Mouse (Mus musculus): ENCODE measurements at regions not wholly inside any gene's neighbourhood (a gene's known extent, or its start where the extent isn't known, plus 50 kb on each side); places are given as distances from the start of the nearest gene placed in this dataset.
A peak's percentile ranks its signal among the peaks of the same experiment; 100 is the strongest.

DNA sequence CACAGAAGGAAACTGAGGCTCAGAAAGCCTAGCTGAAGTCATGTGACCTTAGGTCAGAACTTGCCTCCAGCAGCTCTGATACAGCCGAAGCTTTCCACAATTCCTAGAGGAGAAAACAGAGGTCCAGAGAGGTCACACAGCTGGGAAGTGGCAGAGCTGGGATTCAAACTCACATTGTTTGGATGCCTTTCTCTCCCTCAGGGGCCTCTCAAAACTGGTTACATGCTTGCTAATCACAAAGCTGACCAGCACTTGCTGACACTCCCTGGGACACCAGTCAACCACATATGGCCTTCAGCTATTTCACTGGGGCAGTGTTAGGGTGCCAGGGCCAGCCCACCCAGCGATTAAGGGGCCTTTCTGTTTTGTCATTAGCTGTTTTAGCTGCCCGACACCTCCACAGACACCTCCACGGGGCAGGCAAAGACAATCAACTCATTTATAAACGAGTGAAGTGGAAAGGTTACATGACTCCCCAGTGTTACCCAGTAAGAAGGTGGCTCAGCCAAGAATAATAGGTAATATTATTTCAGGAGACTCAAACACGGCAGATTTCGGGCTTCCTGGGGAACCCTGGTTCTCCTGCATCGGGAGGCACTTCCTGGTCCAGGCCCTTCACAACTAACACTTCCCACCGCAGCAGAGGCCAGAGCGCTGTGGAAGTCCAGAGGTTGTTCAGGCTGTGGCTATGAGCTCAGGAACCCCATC is 71.4 kb downstream of the 2410131K14Rik start:
- no peak for DNase-seq (ENCODE audit: low read depth, low spot score)

DNA sequence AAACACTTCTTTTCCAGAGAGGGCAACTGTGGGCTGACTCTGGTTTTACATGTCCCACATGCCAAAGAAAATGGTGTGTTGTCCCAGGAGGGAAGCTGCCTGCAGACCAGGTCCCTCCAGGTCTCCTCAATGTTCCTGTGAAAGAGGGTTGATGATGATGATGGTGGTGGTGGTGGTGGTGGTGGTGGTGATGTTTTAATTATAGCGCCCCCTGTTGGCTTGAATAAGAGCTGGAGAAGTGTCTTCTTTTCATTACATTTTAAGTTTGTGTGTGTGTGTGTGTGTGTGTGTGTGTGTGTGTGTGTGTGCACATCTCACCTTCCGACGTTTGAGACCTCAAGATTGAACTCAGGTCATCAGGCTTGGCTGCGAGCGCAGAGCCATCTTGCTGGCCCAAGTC is 73.0 kb downstream of the 2410131K14Rik start:
- no peak for DNase-seq (ENCODE audit: low read depth, low spot score)

DNA sequence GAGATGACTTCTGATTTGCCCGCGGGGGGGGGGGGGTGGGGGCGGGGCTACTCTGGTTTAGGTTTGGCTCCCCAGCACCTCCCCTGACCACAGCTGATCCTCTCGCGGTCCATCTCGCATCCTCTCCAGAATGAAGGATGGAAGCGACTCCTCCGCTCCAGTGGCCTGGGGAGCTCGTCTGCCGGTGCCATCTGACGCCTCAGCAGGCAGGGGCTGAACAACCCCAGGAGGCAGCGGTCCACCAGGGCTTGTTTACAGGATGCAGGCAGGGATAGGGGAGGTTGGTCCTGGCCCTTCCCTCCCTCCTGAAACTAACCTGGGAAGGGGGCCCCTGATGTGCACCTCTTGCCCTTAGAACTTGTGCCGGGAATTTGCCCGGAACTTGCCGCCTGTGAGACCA is 73.9 kb downstream of the 2410131K14Rik start:
- DNase-seq (ENCODE audit: low read depth, low spot score), result no peak

DNA sequence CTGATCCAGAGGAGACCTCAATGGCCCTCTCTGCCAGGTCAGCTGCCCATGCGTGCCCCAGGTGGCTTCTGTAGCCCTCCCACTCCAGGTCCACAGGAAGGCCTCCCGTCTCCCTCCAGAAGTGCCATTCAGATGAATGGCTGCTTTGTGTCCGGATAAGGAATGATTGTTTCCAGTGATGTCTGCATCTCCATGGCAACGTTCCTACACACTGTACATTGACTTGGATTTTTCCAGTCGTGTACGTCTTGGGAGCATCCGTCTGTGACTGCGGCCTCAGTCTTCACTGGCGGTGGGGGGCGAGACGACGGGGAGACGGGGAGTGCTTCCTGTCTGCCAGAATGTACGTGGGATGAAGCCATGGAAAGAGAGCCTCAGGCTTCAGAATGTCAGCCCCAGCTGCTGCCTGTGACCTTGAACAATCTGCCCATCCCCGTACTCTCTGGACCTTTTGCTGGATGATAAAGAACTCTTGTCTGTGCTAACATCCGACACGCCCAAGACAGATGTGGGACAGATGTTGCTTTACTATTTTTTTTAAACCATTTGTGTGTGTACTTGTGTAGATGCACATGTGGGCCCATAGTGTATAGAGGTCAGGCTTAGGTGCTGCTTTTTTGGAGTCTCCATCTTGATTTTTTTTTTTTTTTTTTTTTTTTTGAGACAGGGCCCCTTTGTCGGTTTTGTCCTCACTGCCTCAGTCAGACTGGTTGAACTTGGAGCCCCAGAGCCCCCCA is 76.9 kb downstream of the 2410131K14Rik start:
- no peak for DNase-seq (ENCODE audit: low read depth, low spot score)

DNA sequence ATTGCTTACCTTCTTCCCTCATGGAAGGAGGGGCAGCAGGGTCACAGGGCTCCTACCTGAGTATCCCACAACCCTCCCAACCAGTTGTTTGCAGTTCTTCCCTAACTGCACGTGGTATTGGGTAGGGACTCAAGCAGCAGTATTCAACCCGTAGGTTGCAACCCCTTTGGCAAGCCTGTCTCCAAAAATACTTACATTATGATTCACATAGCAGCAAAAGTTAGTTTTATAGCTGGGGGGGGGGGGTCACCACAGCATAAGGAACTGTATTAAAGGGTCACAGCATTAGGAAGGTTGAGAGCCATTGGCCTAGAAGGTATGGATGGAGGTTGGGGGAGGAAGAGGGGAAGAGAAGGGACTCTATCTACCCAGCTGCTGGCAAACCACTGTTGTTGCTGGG is 78.1 kb downstream of the 2410131K14Rik start:
- no peak for DNase-seq (ENCODE audit: low read depth, low spot score)

DNA sequence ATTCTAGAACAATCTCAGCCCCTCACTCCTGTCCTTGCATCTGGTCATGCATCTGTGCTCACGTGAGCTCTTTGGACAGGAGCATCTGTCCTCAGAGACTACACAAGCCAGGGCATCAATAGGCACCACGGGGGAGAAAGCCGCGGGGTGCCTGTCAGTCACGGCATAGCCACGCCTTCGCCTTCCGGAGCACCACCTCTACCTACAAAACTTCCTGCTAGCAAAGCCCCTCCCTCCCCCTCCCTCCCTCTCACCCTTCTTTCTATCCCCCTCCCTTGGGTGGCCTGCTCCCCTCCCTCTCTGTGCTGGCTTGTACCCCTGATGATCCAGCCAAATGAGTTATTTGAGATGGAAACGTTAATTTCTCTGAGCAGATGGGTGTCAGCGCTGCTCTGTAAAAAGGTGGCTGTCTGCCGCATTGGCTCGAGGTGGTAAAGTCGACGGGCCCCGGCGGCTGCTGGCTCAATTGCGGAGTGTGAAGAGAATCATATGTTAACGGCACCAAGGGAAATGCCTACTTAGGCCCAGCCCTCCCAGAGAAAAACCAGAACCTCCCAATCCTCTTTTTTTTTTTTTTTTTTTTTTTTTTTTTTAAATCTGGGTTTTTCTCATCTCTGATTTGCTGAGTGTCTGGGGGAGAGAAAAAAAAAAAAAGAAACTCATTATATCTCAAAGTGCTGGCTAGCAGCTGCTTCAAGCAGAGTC is 82.0 kb downstream of the 2410131K14Rik start:
- no peak for DNase-seq (ENCODE audit: low read depth, low spot score)

DNA sequence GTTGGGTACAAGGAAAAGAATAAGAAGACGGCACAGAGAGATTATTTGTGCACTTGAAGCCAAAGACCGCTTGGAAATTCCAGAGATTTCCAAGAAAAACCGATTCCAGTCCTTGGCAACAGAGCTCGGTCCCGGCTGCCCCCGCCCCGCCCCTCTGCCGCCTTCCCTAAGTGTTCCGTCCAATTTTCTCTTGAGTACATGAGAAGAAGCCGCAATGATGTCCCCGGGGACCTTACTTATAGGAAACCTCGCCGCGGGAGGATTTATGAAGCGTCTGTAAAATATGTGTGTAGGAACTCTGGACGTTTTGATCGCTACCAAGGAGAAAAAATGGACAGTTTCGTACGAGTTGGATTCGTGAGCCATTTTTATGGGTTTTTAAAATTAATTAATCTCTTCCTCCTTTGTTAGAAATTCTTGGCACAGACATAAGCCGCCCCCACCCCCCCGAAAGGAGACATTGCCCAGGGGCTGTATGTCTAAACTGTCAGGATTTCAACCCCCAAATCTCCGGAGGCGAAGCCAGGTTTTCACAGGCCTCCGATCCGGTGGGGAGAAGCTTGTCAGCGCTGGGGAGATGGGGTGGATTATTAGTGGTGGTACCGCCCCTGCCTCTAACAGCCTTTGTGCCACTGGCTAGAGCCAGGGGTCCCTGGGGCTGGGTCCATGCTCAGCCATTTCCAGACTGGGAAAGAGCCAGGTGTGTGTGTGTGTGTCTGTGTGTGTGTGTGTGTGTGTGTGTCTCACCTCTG is 83.1 kb downstream of the 2410131K14Rik start:
- DNase-seq (ENCODE audit: low read depth, low spot score), result peak; percentile 29

DNA sequence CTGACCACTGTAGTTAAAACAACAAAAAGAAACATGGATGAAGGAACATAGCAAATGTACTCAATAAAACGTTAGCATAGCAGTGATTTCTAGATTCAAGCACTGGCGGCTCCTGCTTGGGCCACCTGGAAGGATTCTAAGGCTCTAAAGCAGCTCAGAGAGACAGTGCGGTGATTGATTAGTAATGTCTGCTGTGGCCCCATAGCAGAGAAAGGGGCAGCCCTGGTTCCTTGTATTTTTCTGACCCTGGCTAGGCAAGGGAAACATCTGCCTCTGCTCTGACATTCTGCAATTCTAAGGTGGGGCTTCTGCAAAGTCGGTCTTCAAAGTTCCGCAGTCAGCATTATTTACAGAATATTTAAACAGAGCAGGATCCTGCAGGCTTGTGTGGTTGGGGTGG is 84.1 kb downstream of the 2410131K14Rik start:
- no peak for DNase-seq (ENCODE audit: low read depth, low spot score)

DNA sequence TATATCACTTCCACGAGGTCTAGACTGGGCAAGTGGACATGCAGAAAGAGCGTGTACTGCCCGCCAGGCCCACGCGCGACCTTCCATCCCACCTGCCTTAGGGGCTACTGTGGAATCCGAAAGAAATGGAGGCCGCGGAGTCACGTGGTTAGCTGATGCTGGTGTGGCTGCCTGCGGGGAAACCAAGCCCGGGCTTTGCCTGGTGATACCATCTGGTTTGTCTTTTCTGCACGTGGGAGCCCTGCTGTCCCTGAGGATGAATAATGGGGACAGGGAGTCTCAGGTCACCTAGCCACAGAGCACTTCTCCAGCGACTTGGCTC is 86.2 kb downstream of the 2410131K14Rik start:
- DNase-seq (ENCODE audit: low read depth, low spot score), result no peak

DNA sequence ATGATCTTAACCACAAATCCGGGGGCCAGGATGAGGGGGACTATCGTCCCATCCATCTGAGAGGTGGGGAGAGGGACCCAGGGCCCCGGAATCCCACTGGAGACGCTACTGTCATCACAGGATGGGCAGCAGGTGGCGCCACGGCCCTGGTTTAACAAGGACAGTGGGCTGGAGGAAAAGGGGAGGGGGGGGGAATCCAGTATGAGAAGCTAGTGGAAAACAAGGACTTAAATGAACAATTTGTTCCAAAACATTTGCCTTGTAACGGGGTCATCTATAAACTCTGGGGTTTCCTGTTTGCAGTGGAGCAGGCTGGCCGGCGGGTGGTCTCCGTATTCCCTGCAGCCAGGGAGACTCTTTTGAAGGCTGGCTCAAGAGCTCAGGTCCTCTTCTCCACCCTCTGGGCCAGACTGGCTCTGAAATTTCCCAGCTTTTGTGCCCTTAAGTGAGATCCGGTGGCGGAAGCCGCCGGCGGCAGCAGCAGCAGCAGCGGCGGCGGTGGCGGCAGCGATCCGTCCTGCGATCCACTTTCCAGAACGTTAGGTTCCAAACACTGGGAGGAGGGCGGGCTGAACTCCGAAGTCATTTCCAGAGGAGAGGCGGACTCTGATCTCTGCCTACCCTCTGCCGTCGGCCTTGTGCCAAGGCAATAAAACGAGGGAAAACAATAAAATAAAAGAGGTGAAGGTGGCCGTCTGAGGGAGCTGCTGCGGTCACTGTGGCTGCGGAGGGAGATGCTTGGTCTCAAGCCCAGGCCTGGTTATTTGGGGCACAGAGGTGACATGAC is 86.8 kb downstream of the 2410131K14Rik start:
- DNase-seq (ENCODE audit: low read depth, low spot score), result peak; percentile 52

DNA sequence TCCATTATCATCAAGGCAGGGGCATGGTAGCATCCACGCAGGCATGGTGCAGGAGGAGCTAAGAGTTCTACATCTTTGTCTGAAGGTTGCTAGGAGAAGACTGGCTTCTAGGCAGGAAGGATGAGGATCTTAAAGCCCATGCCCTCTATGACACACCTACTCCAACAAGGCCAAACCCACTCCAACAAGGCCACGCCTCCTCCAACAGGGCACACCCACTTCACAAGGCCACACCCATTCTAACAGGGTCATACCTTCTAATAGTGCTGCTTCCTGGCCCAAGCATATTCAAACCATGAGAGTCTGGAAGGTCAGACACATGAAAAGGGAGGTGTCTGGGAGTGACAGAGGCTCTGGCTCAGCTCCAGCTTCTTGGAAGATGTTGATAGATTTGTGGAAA is 89.0 kb downstream of the 2410131K14Rik start:
- no peak for DNase-seq (ENCODE audit: low read depth, low spot score)

DNA sequence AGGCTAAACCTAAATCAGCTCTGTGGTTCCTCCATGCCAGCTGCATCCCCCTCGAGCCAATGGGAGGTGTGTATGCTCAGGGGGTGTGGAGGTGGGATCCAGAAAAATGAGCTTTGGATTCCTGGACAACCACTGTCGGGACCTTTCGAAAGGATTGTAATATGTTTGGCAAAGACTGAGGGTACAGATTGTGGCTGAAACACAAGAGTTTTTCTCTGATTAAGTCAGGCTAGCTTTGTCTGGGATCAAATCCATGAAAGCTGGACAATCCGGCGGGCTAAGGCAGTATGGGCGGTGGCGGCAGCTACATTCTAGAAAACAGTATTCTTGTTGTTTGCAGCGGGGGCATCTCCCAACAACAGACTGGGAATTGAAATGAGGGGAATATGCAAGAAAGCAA is 93.2 kb downstream of the 2410131K14Rik start:
- DNase-seq (ENCODE audit: low read depth, low spot score), result no peak

DNA sequence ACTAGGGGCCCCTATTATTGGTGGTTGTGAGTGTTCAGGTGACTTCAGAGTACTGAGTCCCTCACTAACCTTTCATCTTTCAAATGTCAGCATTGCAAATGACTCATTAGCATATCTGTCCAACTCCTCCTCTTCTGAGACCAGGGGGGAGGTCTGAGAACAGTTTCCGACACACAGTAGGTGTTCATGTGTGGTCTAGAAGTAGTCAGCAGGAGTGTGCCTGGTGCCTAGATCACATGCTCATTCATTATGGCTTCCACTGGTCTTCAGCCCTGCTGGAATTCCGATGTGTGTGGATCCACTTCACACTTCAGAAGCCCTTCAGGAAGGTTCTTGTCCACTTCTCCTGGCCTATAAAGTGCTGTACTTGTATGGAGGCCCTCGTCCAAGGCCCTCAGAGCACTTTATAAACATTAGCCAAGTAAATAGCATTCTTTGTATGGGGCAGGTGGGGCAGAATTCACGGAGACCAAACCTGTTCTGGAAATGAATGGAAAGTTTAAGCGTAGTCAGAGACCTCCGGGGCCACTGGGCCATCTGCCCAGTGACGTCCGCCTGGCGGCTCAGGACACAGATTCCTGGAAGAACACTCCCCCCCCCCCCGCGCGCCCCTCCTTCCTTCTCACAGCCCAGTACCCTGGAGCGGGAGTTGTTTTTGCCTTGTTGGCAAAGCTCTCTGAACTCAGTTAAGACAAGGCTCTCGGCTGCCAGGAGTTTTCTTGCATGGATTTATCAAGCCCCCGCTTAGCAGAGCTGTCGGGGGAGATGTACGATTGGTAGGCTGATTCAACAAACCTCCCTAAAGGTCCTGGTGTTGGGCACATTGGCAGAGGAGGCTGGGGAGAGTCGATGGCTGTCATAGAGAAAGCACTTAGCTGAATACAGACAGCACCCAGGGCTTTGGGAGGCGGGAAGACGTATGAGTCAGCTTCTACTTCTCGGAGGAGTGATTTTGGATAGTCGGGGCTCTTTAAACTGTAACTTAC is 94.9 kb downstream of the 2410131K14Rik start:
- DNase-seq (ENCODE audit: low read depth, low spot score), result peak; percentile 43

DNA sequence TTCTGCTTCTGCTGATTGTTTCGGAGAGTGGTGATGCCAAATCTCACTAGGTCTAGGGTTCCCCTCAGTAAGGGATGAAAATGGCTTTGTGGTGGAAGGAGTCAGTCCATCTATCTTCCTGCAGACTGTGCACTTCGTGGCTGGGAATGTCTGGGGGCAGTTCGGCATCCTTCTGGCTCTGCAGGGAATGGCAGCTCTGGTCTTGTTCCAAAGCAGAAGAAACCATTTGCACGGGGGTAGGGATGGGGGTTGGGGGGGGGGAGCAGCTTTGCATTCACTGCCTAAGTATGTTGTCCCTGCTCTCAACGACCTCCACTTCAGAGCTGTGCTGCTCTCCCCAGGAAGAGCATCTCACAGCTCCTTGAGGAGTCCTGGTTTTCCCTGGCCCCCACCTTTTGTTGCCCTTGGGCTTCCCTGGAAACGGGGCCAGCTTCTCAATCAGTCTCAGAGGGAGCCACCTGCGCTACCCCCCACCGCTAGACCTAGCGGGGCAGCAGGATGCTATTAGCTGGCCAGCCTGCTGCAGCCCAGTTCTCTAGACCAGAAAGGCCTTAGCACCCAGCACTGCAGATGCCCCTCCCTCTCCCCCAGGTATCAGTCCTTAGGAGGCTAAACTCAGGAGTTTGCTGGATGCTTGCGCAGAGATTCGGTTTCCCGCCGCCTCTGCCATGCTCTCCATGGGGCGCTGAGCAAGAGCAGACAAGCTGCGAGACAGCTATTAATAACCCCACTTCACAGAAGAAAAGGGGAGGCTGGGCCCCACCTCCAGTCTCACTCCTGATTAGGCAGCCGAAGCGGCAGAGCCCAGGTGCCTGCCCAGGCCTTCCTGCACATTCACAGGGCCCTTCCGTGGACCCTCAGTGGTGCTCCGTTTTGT is 98.7 kb downstream of the 2410131K14Rik start:
- no peak for DNase-seq (ENCODE audit: low read depth, low spot score)

DNA sequence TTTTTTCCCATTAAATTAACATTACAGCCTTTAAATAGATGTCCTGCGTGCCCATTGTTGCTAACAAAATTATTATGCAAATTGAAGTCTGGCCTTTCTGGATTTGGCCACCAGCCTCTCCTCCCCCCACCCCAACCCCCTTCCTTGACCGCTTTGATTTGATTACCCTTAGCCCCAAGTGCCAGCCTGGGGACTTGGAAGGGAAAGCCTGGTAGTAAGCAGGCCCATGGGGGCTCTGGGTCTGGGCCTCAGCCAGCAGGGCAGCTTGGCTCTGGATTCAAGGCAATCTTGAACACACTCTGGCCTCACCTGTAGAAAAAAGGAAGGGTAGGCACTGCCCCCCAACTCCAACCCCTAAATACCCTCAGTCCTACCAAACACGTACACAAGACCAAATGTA is 100.2 kb downstream of the 2410131K14Rik start:
- DNase-seq (ENCODE audit: low read depth, low spot score), result no peak

DNA sequence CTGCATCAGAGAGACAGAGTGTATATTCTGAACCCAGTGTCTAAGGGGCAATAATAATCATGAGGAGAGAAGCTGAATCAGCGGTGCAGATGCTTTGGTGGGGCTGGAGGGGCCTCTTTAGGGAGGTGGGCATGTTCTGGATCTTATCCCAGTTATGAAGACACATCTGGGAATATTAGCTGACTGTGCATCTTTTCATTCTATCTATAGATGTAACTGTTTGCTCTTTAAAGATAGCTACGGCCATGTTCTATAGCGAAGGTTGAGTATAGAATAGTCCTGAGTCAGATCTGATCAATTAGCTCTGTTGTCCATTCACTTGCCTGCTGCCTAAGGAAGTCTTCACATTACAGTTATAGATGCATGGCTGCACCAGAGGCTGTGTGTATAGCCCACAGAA is 104.0 kb downstream of the 2410131K14Rik start:
- DNase-seq (ENCODE audit: low read depth, low spot score), result no peak

DNA sequence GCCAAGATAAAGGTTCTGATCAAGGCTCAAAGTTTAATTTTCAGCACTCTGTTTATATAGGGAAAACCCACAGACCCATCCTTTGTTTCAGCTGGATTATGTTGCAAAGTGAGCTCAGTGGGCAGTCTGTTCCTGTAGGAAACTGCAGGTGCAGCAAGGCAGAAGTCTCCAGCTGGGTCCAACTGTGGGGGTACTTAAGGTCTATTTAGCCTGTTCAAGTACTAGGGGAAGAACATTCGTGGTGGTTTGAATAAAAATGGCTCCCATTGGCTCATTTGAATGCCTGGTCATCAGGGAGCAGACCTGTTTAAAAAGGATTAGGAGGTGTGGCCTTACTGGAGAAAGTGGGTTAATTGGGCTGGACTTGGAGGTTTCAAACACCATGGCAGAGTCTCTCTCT is 106.3 kb downstream of the 2410131K14Rik start:
- DNase-seq (ENCODE audit: low read depth, low spot score), result no peak

DNA sequence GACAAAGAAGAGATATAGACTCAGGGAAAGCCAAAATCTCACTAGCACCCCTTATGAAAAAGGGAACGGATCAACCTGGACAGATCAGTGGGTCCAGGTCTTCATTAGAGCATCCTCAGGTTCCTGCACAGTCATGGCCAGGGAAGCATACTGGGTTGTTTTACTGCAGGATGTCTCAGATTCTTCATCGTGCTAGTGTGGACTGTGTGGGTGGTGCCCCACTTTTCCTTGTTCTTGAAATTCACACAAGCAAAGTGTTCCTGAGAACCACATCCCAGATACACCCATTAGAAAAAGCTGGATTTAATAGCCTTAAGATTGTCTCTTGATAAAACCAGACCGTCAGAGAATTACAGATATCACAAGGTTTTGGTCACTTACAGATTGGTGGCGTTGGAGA is 107.1 kb downstream of the 2410131K14Rik start:
- DNase-seq (ENCODE audit: low read depth, low spot score), result no peak

DNA sequence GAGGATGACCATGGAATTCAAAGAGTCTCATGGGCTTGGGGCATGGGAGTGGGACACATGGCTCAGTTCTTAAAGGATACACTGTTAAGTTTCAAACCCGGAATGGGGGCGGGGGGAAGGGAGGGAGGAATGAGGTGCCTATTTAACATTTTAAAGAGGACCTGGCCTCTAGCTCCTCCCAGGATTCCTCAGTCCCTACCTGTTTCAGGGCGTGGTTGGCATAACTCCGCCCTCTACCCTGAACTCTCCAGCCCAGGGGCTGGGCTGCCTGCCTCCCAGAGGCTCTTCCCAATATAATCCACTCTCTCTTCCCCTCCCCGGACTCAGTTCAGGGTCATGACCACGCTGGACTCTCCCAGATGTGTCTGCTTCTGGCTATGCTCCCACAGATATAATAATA is 108.0 kb downstream of the 2410131K14Rik start:
- DNase-seq (ENCODE audit: low read depth, low spot score), result no peak

Measured in skeletal muscle tissue, adult 2 months (tissue).